Mouse (Mus musculus) limb, embryonic 12.5 days (tissue): Measurements from ENCODE around the gene Cwc25. TPM values are rescaled to one million over a fixed set of nuclear protein-coding genes. Genes with fewer than 3 reads are reported as not detected.
"Not testable (repeated sequence)": the region's sequence is repeated elsewhere in the genome, so short reads cannot be mapped to it uniquely, and the experiment has no call there.

Experiments used
- ATAC-seq: fragments of 200-750 bp; cut with Nextera tagmentation; 2 replicates; pipeline ENCODE4 v1.8.0; 2017; ENCODE audit warnings: low read depth, moderate TSS enrichment; ENCODE audit not compliant: insufficient number of reproducible peaks, insufficient read depth, low FRiP score, low TSS enrichment
- H3K27ac ChIP-seq: fragments of 300-500 bp; sonication (generic); 2 replicates; pipeline ENCODE4 v1.5.1; 2016; ENCODE audit warnings: mild to moderate bottlenecking, moderate library complexity
- H3K27me3 ChIP-seq: fragments of 300-500 bp; sonication (generic); 2 replicates; pipeline ENCODE4 v1.6.1; 2016; ENCODE audit warnings: mild to moderate bottlenecking, moderate library complexity
- H3K36me3 ChIP-seq: fragments of 300-500 bp; sonication (generic); 2 replicates; pipeline ENCODE4 v1.6.1; 2016; ENCODE audit warnings: mild to moderate bottlenecking, moderate library complexity
- H3K4me1 ChIP-seq: fragments of 300-500 bp; sonication (generic); replicated peaks from 2 replicates; pipeline ENCODE4 v1.6.1; 2016
- H3K4me2 ChIP-seq: fragments of 300-500 bp; sonication (generic); 2 replicates; pipeline ENCODE4 v1.6.1; 2016; ENCODE audit warnings: mild to moderate bottlenecking, moderate library complexity
- H3K4me3 ChIP-seq: fragments of 300-500 bp; sonication (generic); replicated peaks from 2 replicates; pipeline ENCODE4 v1.5.1; 2016; ENCODE audit warnings: mild to moderate bottlenecking
- H3K9ac ChIP-seq: fragments of 300-500 bp; sonication (generic); replicated peaks from 2 replicates; pipeline ENCODE4 v1.6.1; 2016; ENCODE audit warnings: mild to moderate bottlenecking, moderate library complexity
- H3K9me3 ChIP-seq: fragments of 300-500 bp; sonication (generic); 2 replicates; pipeline ENCODE4 v1.6.1; 2016; ENCODE audit warnings: mild to moderate bottlenecking, moderate library complexity
- WGBS: fragments of 180-500 bp; shearing (Covaris S2); methylation state at CpG from one replicate; pipeline ENCODE4 v1.1.7; 2016; 5-methylcytosine and 5-hydroxymethylcytosine counted together
- polyA plus RNA-seq: library from polyadenylated mRNA; unstranded; fragments of >200 nt; fragmentation: Nextera tagmentation; extraction: Ambion mirVana; gene quantifications from 2 replicates; pipeline ENCODE4 v1.2.1, GENCODE M21; 2016

Cwc25 gene
- polyA plus RNA-seq, 1 experiment from 2014 or later, result 25.6 TPM

DNA sequence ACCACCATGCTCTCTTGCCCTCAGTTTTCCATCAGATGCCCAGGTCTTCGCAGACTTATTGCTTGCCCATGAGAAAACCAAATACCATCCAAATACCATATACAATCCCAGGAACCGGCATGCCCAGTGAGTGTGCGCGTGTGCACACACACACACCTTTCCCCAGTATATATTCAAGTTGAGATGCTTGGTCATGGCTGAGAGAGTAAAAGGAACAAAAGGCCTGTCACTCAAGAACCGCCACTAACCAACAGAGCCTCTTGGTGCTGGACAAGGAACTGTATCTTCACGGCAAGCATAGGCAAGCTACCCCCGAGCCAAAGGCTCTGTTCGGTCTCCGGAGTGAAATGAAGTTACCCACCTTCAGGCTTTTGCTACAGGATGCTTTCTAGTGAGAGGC, 23.8 kb downstream of the Cwc25 start:
- Histone ChIP-seq H3K9ac (peak overlapping the region; percentile 82; the same call in 1 of the 2 replicates), H3K36me3 (peaks cover 20% of the 10 kb centered on the region), H3K27ac (no peak overlapping the region), H3K27me3 (no peaks in the 10 kb centered on the region), H3K4me1 (peaks cover 18% of the 10 kb centered on the region), H3K4me2 (peak overlapping the region; percentile 85), H3K9me3 (0 out of 2 replicates have a peak, but pooled peaks cover 3% of the 10 kb centered on the region), H3K4me3 (peak overlapping the region; percentile 83; the same call in 1 of the 2 replicates)
- 91% methylated on average over 9 of the region's 9 CpGs for WGBS
- ATAC-seq, result no peak

DNA sequence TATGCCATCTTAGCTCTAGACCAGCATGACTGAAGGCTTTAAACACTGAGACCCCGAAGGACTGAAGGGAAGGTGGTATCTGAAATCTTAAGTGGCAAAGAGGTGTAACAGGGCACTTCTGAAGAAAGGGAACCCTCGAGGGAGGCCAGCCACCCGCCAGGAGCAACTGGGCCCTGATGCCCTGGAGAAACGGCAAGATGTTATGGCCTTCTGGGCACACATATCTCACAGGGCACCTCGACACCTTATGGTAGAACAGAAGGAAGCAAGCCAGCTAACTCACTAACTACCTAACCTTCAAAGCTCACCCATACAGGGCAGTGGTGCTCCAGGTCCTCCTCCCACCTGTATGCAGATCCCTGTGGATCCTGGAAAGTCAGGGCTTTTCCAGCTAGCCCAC, 24.2 kb downstream of the Cwc25 start:
- peaks cover 18% of the 10 kb centered on the region for H3K4me1 ChIP-seq
- H3K4me3 ChIP-seq, result no peak overlapping the region
- no peak overlapping the region for H3K9ac ChIP-seq
- H3K4me2 ChIP-seq, result no peak overlapping the region
- 0 out of 2 replicates have a peak, but pooled peaks cover 3% of the 10 kb centered on the region for H3K9me3 ChIP-seq
- H3K36me3 ChIP-seq, result peaks cover 16% of the 10 kb centered on the region
- ATAC-seq, result no peak
- H3K27ac ChIP-seq, result no peak overlapping the region
- H3K27me3 ChIP-seq, result no peaks in the 10 kb centered on the region
- WGBS, result 94% methylated on average over 5 of the region's 5 CpGs

DNA sequence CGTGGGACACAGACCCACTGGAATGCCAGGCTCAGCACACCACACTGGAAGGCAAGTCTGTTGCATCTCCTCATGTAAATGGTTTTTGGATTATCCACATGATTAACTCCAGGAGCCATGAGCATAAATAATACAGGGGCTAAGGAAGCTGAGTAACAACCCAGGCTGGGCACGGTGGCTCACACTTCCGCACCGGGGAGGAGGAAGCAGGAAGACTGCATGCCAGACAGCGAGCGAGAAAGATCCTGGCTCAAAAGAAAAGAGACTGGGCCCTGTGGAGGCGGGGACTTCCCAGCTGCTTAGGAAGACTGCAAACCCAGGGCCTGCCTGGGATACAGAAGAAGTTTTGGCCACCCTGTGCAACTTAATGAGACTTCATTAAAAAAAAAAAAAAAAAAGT, 26.2 kb downstream of the Cwc25 start:
- peaks cover 6% of the 10 kb centered on the region; the same call in 1 of the 2 replicates for H3K36me3 ChIP-seq
- H3K27me3 ChIP-seq, result no peaks in the 10 kb centered on the region
- no peak overlapping the region for H3K4me2 ChIP-seq
- H3K4me1 ChIP-seq, result peaks cover 18% of the 10 kb centered on the region
- no peak overlapping the region for H3K9ac ChIP-seq
- 49% methylated on average over 7 of the region's 7 CpGs for WGBS
- H3K4me3 ChIP-seq, result no peak overlapping the region
- 0 out of 2 replicates have a peak, but pooled peaks cover 3% of the 10 kb centered on the region for H3K9me3 ChIP-seq
- ATAC-seq, result no peak
- H3K27ac ChIP-seq, result no peak overlapping the region

GRCm38 (mm10) chr11:97739155-97739554, 27.2 kb downstream of the Cwc25 start:
- Histone ChIP-seq H3K27me3 (no peaks in the 10 kb centered on the region), H3K36me3 (peaks cover 6% of the 10 kb centered on the region; the same call in 1 of the 2 replicates), H3K4me3 (no peak overlapping the region), H3K4me1 (peaks cover 20% of the 10 kb centered on the region), H3K9ac (no peak overlapping the region), H3K9me3 (0 out of 2 replicates have a peak, but pooled peaks cover 3% of the 10 kb centered on the region), H3K27ac (no peak overlapping the region), H3K4me2 (no peak overlapping the region)
- WGBS, result 91% methylated on average over 3 of the region's 3 CpGs
- no peak for ATAC-seq

- Histone ChIP-seq H3K36me3 (peaks cover 6% of the 10 kb centered on the region; the same call in 1 of the 2 replicates), H3K27me3 (no peaks in the 10 kb centered on the region), H3K4me3 (no peak overlapping the region), H3K4me2 (no peak overlapping the region), H3K27ac (no peak overlapping the region), H3K4me1 (peaks cover 22% of the 10 kb centered on the region), H3K9me3 (0 out of 2 replicates have a peak, but pooled peaks cover 3% of the 10 kb centered on the region), H3K9ac (no peak overlapping the region)
- WGBS, result 67% methylated on average over 6 of the region's 6 CpGs
- no peak for ATAC-seq
Observed at GRCm38 (mm10) chr11:97738703-97739102, 27.7 kb downstream of the Cwc25 start.

DNA sequence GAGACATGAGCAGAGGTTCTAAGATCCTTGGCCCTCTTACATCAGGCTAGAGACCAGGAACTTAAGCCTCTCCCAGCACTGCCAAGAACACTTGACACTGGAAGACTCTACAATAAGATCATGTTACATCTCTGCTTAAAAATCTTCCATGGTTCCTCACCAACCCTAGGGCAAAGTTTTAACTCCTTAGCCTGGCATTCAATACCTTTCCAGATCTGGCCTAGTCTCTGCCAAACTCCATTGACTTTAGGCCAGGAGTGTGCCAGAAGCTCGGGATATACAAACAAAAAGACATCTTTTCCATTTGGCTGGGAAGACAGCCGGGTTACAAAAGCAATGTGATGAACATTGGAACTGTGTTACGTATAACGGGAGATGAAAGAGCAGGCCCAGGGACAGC, 28.8 kb downstream of the Cwc25 start:
- Histone ChIP-seq H3K27me3 (no peaks in the 10 kb centered on the region), H3K4me2 (no peak overlapping the region), H3K4me3 (no peak overlapping the region), H3K27ac (no peak overlapping the region), H3K9ac (no peak overlapping the region), H3K4me1 (peaks cover 16% of the 10 kb centered on the region), H3K36me3 (peaks cover 6% of the 10 kb centered on the region), H3K9me3 (0 out of 2 replicates have a peak, but pooled peaks cover 3% of the 10 kb centered on the region)
- 79% methylated on average over 4 of the region's 4 CpGs for WGBS
- no peak for ATAC-seq

- ATAC-seq, result no peak
- 86% methylated on average over 5 of the region's 5 CpGs for WGBS
Observed at GRCm38 (mm10) chr11:97736645-97737044, 29.7 kb downstream of the Cwc25 start.

DNA sequence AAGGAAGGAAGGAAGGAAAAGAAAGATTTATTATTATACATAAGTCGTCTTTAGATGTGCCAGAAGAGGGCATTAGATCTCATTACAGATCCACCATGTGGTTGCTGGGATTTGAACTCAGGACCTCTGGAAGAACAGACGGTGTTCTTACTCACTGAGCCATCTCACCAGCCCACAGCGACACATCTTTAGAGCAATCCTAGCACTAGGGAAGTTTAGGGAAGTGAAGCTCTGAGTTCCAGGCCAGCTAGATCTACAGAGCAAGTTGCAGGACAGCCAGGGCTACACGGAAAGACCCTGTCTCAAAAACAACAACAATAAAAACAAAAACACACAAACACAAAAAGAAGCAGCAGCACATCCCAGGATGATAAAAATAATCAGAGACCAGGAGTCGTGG, 31.5 kb downstream of the Cwc25 start:
- H3K4me1 ChIP-seq, result peaks cover 11% of the 10 kb centered on the region
- not testable (repeated sequence) for H3K27me3 ChIP-seq, H3K9me3 ChIP-seq, H3K4me2 ChIP-seq, ATAC-seq, H3K27ac ChIP-seq, H3K9ac ChIP-seq, H3K4me3 ChIP-seq
- WGBS, result 83% methylated on average over 5 of the region's 5 CpGs
- peaks cover 27% of the 10 kb centered on the region for H3K36me3 ChIP-seq

More at GRCm38 (mm10) chr11:97736645-97737044, 29.7 kb downstream of the Cwc25 start:
- no peak overlapping the region for H3K9ac ChIP-seq
- H3K4me3 ChIP-seq, result no peak overlapping the region
- H3K4me2 ChIP-seq, result no peak overlapping the region
- H3K27ac ChIP-seq, result no peak overlapping the region
- H3K27me3 ChIP-seq, result no peaks in the 10 kb centered on the region
- H3K36me3 ChIP-seq, result peaks cover 15% of the 10 kb centered on the region
- peaks cover 11% of the 10 kb centered on the region for H3K4me1 ChIP-seq
- 0 out of 2 replicates have a peak, but pooled peaks cover 3% of the 10 kb centered on the region for H3K9me3 ChIP-seq

DNA sequence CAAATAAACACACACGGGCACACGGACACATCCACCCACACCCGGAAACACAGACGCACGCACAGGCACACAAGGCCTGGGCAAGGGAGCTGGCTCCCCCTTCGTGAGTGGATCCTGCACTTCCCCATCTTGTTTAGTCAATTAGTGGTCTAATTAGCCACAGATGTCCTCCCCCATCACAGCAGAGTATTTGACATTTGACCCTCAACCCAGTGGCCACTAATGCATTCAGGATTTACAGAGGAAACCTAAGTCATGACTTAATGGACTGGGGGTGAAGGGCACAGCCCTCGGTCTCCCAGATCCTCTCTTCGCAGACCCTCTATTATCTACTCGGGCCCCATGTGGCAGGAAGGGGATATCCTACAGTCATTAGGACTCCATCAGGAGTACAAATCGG, 32.7 kb downstream of the Cwc25 start:
- Histone ChIP-seq H3K9ac (0 out of 2 replicates have a peak overlapping the region, but pooled peaks have one; percentile 34), H3K36me3 (peaks cover 38% of the 10 kb centered on the region), H3K4me3 (no peak overlapping the region), H3K27ac (no peak overlapping the region), H3K27me3 (no peaks in the 10 kb centered on the region), H3K9me3 (no peaks in the 10 kb centered on the region), H3K4me2 (no peak overlapping the region), H3K4me1 (peaks cover 11% of the 10 kb centered on the region)
- ATAC-seq, result no peak
- WGBS, result 7% methylated on average over 10 of the region's 10 CpGs

- Histone ChIP-seq H3K27me3 (no peaks in the 10 kb centered on the region), H3K4me3 (no peak overlapping the region), H3K9ac (no peak overlapping the region), H3K4me1 (peaks cover 5% of the 10 kb centered on the region), H3K27ac (no peak overlapping the region), H3K9me3 (no peaks in the 10 kb centered on the region), H3K36me3 (peaks cover 85% of the 10 kb centered on the region), H3K4me2 (no peak overlapping the region)
- 70% methylated on average over 7 of the region's 7 CpGs for WGBS
- ATAC-seq, result no peak
Observed at GRCm38 (mm10) chr11:97728730-97729129, 37.6 kb downstream of the Cwc25 start.

GRCm38 (mm10) chr11:97728311-97728710, 38.0 kb downstream of the Cwc25 start:
- Histone ChIP-seq H3K4me1 (peaks cover under 1% of the 10 kb centered on the region), H3K4me2 (no peak overlapping the region), H3K9ac (no peak overlapping the region), H3K27me3 (no peaks in the 10 kb centered on the region), H3K9me3 (no peaks in the 10 kb centered on the region), H3K27ac (no peak overlapping the region), H3K36me3 (peaks cover 90% of the 10 kb centered on the region), H3K4me3 (no peak overlapping the region)
- no peak for ATAC-seq
- 44% methylated on average over 7 of the region's 7 CpGs for whole genome bisulfite sequencing

DNA sequence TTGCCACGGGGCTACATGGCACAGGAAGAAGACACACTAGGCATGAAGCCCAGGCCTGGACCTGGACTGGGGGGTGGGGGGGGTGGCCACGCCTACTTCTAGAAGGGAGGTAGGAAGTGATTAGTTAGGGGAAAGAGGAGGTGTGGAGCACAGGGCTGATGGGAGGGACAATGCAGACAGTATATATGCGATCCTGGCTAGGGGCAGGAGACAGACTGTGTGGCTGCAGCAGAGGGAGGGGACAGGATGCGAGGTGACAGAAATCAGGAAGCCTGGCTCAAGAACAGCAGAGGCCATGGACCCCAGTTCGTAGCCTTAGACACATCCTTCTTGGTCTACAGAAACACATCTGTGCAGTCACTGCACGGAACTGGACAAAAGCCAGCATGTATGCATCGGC, 42.6 kb downstream of the Cwc25 start:
- Histone ChIP-seq H3K27ac (no peak overlapping the region), H3K4me1 (no peaks in the 10 kb centered on the region), H3K36me3 (peaks cover 99% of the 10 kb centered on the region), H3K9me3 (peaks cover 7% of the 10 kb centered on the region; the same call in 1 of the 2 replicates), H3K9ac (no peak overlapping the region), H3K4me2 (no peak overlapping the region), H3K27me3 (no peaks in the 10 kb centered on the region), H3K4me3 (no peak overlapping the region)
- ATAC-seq, result no peak
- 84% methylated on average over 7 of the region's 7 CpGs for WGBS
